Mouse (Mus musculus): ENCODE results near the gene Atg4b. TPM values are rescaled to one million over a fixed set of nuclear protein-coding genes. Genes with fewer than 3 reads are reported as not detected.

Atg4b gene
- polyA plus RNA-seq, 1 experiment from 2014 or later = 70.9 TPM

DNA sequence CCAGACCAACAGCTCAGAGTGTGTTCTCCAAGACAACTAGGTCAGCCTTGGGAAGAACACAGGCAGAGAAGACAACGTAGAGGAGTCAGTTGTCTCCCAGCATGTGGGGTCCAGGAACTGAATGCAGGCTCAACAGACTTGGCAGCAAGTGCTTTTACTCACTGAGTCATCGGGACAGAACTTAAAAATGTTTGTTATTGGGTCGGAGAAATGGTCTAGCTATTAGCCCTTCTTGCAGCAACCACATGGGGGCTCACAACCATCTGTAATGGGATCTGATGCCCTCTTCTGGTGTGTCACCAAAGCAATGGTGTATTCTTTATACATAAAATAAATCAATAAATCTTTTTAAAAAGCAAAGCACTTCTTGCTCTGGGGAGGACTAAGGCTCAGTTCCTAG lies 25.2 kb upstream of the Atg4b start:
- Histone ChIP-seq H3K4me1 (ENCODE audit: control insufficient read depth, insufficient read depth, low read length) (peaks cover 7% of the 10 kb centered on the region; the same call in 1 of the 2 replicates), H3K27ac (ENCODE audit: low read depth, low read length) (no peak overlapping the region), H3K4me2 (no peak overlapping the region), H3K9ac (ENCODE audit: low read depth, low read length) (no peak overlapping the region), H3K4me3 (ENCODE audit: low read depth, low read length) (no peak overlapping the region), H3K9me3 (replicated peaks; ENCODE audit: control insufficient read depth, low read length) (no peaks in the 10 kb centered on the region), H3K27me3 (ENCODE audit: control insufficient read depth, insufficient read depth, low read length) (no peaks in the 10 kb centered on the region), H3K36me3 (ENCODE audit: control insufficient read depth, insufficient read depth, low read length) (no peaks in the 10 kb centered on the region)
- 78% methylated on average over 3 of the region's 3 CpGs for WGBS (ENCODE audit: insufficient replicate concordance)
- no peak for ATAC-seq (replicated peaks; ENCODE audit: insufficient number of reproducible peaks, low FRiP score, low TSS enrichment)

DNA sequence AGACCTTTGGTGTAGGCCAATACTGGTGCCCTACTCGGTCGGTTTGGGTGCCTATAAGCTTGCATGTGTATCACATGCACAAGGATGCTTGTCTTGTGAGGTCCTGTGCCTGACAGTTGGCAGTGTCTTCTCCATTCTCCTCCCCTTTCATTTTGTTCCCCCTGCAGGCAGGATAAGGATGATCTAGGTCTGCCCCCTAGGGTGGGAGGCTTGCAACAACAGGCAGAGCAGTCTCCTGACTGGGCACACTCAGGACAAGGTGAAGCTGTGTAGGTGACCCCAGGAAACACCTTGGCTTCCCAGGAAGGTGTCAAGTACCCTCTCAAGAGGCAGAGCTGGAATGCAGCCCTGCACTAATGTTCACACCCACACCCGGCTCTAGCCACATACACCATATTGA lies 24.3 kb upstream of the Atg4b start:
- Histone ChIP-seq H3K4me3 (ENCODE audit: low read depth, low read length) (no peak overlapping the region), H3K9ac (ENCODE audit: low read depth, low read length) (no peak overlapping the region), H3K4me2 (no peak overlapping the region), H3K36me3 (ENCODE audit: control insufficient read depth, insufficient read depth, low read length) (no peaks in the 10 kb centered on the region), H3K27me3 (ENCODE audit: control insufficient read depth, insufficient read depth, low read length) (no peaks in the 10 kb centered on the region), H3K4me1 (ENCODE audit: control insufficient read depth, insufficient read depth, low read length) (peaks cover 13% of the 10 kb centered on the region; the same call in 1 of the 2 replicates), H3K9me3 (replicated peaks; ENCODE audit: control insufficient read depth, low read length) (no peaks in the 10 kb centered on the region), H3K27ac (ENCODE audit: low read depth, low read length) (no peak overlapping the region)
- WGBS (ENCODE audit: insufficient replicate concordance) = 58% methylated on average over 3 of the region's 3 CpGs
- peak; percentile 43 for ATAC-seq (replicated peaks; ENCODE audit: insufficient number of reproducible peaks, low FRiP score, low TSS enrichment)

DNA sequence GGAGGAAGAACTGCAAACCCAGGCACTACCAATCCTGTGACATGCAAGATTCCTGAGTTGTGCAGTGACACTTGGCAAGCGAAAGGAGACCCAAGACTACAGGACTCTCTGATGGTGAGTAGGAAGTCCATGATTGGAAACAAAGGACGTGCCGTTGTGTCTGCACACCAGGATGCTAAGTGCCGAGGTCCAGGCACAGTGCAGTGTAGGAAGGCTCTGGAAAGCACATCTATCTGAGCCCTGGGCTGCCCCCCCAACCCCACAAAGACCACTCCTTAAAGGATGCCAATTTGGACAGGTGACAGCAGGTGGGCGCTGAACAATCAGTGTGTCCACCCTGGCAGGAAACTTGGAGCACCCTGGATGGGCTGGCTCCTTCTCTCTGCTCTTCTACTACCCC lies 20.2 kb upstream of the Atg4b start:
- Histone ChIP-seq H3K4me3 (ENCODE audit: low read depth, low read length) (no peak overlapping the region), H3K27me3 (ENCODE audit: control insufficient read depth, insufficient read depth, low read length) (no peaks in the 10 kb centered on the region), H3K4me1 (ENCODE audit: control insufficient read depth, insufficient read depth, low read length) (peaks cover 9% of the 10 kb centered on the region; the same call in 1 of the 2 replicates), H3K27ac (ENCODE audit: low read depth, low read length) (no peak overlapping the region; the same call in 1 of the 2 replicates), H3K36me3 (ENCODE audit: control insufficient read depth, insufficient read depth, low read length) (no peaks in the 10 kb centered on the region), H3K9ac (ENCODE audit: low read depth, low read length) (no peak overlapping the region), H3K9me3 (replicated peaks; ENCODE audit: control insufficient read depth, low read length) (no peaks in the 10 kb centered on the region), H3K4me2 (peak overlapping the region; percentile 36; the same call in 1 of the 2 replicates)
- WGBS (ENCODE audit: insufficient replicate concordance) = 84% methylated on average over 5 of the region's 5 CpGs
- no peak for ATAC-seq (replicated peaks; ENCODE audit: insufficient number of reproducible peaks, low FRiP score, low TSS enrichment)

DNA sequence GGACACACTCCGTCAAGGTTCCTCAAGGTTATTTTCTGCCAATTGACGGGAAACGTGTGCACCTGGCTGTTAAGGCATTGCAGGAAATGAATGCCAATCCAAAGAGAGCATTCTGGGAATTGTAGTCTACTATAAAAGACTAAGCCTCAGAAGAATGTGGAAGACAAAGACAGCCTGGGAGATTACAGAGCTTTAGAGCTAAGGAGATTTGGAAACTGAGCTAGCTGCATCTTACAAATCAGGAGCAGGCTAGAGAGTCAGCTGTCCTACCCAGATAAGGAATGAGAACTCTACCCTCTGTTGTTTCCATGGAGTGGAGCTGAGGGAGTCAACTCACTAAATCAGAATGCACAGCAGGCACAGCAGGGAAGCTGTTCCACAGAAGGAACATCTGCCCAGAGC lies 19.4 kb upstream of the Atg4b start:
- no peak for ATAC-seq (replicated peaks; ENCODE audit: insufficient number of reproducible peaks, low FRiP score, low TSS enrichment)
- H3K4me3 ChIP-seq (ENCODE audit: low read depth, low read length) = no peak overlapping the region
- no peaks in the 10 kb centered on the region for H3K27me3 ChIP-seq (ENCODE audit: control insufficient read depth, insufficient read depth, low read length)
- no peaks in the 10 kb centered on the region for H3K9me3 ChIP-seq (replicated peaks; ENCODE audit: control insufficient read depth, low read length)
- H3K4me2 ChIP-seq = peak overlapping the region; percentile 34
- WGBS (ENCODE audit: insufficient replicate concordance) = 17% methylated on average over 3 of the region's 3 CpGs
- H3K36me3 ChIP-seq (ENCODE audit: control insufficient read depth, insufficient read depth, low read length) = no peaks in the 10 kb centered on the region
- H3K9ac ChIP-seq (ENCODE audit: low read depth, low read length) = peak overlapping the region; percentile 43; the same call in 1 of the 2 replicates
- H3K27ac ChIP-seq (ENCODE audit: low read depth, low read length) = 0 out of 2 replicates have a peak overlapping the region, but pooled peaks have one; percentile 16
- H3K4me1 ChIP-seq (ENCODE audit: control insufficient read depth, insufficient read depth, low read length) = peaks cover 9% of the 10 kb centered on the region; the same call in 1 of the 2 replicates

DNA sequence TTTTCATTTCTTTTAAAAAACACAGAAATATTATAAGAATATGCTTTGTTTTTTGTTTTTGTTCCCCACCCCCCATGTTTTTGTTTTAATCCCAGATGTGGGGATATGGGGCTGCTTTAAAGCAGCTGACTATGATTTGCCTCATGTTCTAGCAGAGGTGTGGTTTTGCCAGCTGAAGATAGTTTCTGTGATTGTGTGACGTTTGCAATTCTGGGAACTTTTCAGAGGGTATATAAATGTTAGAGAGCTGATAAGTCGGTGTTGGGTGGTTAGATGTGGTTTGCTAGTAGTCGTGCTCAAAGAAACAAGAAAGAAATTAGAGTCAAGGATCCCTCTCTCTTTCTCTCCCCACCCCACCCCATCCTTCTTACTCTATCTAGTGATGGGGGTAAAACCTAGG lies 15.4 kb upstream of the Atg4b start:
- no peaks in the 10 kb centered on the region for H3K36me3 ChIP-seq (ENCODE audit: control insufficient read depth, insufficient read depth, low read length)
- H3K27ac ChIP-seq (ENCODE audit: low read depth, low read length) = no peak overlapping the region
- H3K9ac ChIP-seq (ENCODE audit: low read depth, low read length) = no peak overlapping the region
- H3K27me3 ChIP-seq (ENCODE audit: control insufficient read depth, insufficient read depth, low read length) = no peaks in the 10 kb centered on the region
- 82% methylated on average over 3 of the region's 3 CpGs for WGBS (ENCODE audit: insufficient replicate concordance)
- no peaks in the 10 kb centered on the region for H3K9me3 ChIP-seq (replicated peaks; ENCODE audit: control insufficient read depth, low read length)
- no peak for ATAC-seq (replicated peaks; ENCODE audit: insufficient number of reproducible peaks, low FRiP score, low TSS enrichment)
- no peak overlapping the region for H3K4me3 ChIP-seq (ENCODE audit: low read depth, low read length)
- H3K4me2 ChIP-seq = no peak overlapping the region
- H3K4me1 ChIP-seq (ENCODE audit: control insufficient read depth, insufficient read depth, low read length) = peaks cover 12% of the 10 kb centered on the region; the same call in 1 of the 2 replicates

DNA sequence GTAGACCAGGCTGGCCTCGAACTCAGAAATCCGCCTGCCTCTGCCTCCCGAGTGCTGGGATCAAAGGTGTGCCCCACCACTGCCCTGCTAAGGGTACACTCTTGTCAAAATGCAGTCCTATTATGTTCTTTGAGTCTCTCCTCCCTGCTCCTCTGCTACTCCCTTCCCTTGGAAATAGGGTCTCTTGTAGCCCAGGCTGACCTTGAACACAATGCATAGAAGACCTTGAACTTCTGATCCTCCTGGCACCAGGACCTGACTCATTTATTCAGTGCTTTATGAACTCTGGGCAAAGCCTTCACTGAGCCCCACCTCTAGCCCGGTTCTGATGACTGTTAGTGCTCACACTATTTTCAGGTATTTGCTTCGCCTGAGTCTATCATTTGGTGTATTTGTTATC lies 13.6 kb upstream of the Atg4b start:
- 88% methylated on average over 5 of the region's 5 CpGs for WGBS (ENCODE audit: insufficient replicate concordance)
- H3K4me2 ChIP-seq = no peak overlapping the region
- H3K9me3 ChIP-seq (replicated peaks; ENCODE audit: control insufficient read depth, low read length) = no peaks in the 10 kb centered on the region
- H3K4me3 ChIP-seq (ENCODE audit: low read depth, low read length) = no peak overlapping the region
- H3K9ac ChIP-seq (ENCODE audit: low read depth, low read length) = no peak overlapping the region
- no peak for ATAC-seq (replicated peaks; ENCODE audit: insufficient number of reproducible peaks, low FRiP score, low TSS enrichment)
- H3K27me3 ChIP-seq (ENCODE audit: control insufficient read depth, insufficient read depth, low read length) = no peaks in the 10 kb centered on the region
- peaks cover 14% of the 10 kb centered on the region for H3K4me1 ChIP-seq (ENCODE audit: control insufficient read depth, insufficient read depth, low read length)
- no peak overlapping the region for H3K27ac ChIP-seq (ENCODE audit: low read depth, low read length)
- no peaks in the 10 kb centered on the region for H3K36me3 ChIP-seq (ENCODE audit: control insufficient read depth, insufficient read depth, low read length)

DNA sequence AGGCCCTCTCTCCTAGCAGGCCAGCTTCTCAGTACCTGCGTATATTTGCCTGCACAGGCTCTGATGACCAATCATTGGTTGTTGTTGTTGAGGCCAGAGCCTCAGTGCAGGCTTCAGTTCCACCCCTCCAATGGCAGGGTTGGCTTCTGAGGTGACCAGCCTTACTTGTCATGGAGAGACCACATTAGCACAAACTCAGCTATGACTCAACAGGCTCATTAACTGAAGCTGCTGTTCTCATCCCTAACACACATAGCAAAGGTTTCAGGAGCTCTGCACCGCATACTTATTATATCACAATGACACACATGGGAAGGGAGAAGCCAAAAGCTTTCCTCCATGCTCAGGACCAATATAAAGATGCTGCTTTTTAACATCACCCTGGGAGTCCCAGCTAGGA lies 10.6 kb upstream of the Atg4b start:
- H3K4me1 ChIP-seq (ENCODE audit: control insufficient read depth, insufficient read depth, low read length) = peaks cover 14% of the 10 kb centered on the region
- no peaks in the 10 kb centered on the region for H3K36me3 ChIP-seq (ENCODE audit: control insufficient read depth, insufficient read depth, low read length)
- WGBS (ENCODE audit: insufficient replicate concordance) = 88% methylated on average over 2 of the region's 2 CpGs
- no peak for ATAC-seq (replicated peaks; ENCODE audit: insufficient number of reproducible peaks, low FRiP score, low TSS enrichment)
- H3K4me2 ChIP-seq = no peak overlapping the region
- H3K4me3 ChIP-seq (ENCODE audit: low read depth, low read length) = no peak overlapping the region
- no peaks in the 10 kb centered on the region for H3K9me3 ChIP-seq (replicated peaks; ENCODE audit: control insufficient read depth, low read length)
- H3K27ac ChIP-seq (ENCODE audit: low read depth, low read length) = no peak overlapping the region
- H3K9ac ChIP-seq (ENCODE audit: low read depth, low read length) = no peak overlapping the region
- H3K27me3 ChIP-seq (ENCODE audit: control insufficient read depth, insufficient read depth, low read length) = no peaks in the 10 kb centered on the region

DNA sequence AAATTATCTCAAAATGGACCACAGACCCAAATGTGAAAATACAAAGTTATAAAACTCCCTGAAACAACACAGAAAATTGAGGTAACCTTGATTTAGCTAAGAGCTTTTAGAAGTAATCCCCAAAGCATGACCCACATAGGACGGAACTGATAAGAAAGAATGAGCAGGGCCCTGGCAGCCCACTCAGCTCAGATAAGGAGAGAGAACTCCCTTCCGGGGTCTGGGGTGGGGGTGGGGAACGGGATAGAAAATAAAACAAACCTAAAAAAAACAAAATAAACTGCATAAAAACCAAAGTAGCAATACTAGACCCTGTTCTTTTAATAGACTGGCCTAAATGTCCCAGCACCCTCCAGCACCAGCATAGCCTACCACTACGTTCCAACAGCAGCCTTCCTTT lies 9.3 kb upstream of the Atg4b start:
- H3K27ac ChIP-seq (ENCODE audit: low read depth, low read length) = peak overlapping the region; percentile 63
- H3K9me3 ChIP-seq (replicated peaks; ENCODE audit: control insufficient read depth, low read length) = no peaks in the 10 kb centered on the region
- WGBS (ENCODE audit: insufficient replicate concordance) = 12% methylated on average over 4 of the region's 4 CpGs
- no peaks in the 10 kb centered on the region for H3K36me3 ChIP-seq (ENCODE audit: control insufficient read depth, insufficient read depth, low read length)
- no peak overlapping the region for H3K4me3 ChIP-seq (ENCODE audit: low read depth, low read length)
- 0 out of 2 replicates have a peak, but pooled peaks have one; percentile 63 for ATAC-seq (replicated peaks; ENCODE audit: insufficient number of reproducible peaks, low FRiP score, low TSS enrichment)
- H3K27me3 ChIP-seq (ENCODE audit: control insufficient read depth, insufficient read depth, low read length) = no peaks in the 10 kb centered on the region
- no peak overlapping the region for H3K9ac ChIP-seq (ENCODE audit: low read depth, low read length)
- peak overlapping the region; percentile 31 for H3K4me2 ChIP-seq
- H3K4me1 ChIP-seq (ENCODE audit: control insufficient read depth, insufficient read depth, low read length) = peaks cover 14% of the 10 kb centered on the region

DNA sequence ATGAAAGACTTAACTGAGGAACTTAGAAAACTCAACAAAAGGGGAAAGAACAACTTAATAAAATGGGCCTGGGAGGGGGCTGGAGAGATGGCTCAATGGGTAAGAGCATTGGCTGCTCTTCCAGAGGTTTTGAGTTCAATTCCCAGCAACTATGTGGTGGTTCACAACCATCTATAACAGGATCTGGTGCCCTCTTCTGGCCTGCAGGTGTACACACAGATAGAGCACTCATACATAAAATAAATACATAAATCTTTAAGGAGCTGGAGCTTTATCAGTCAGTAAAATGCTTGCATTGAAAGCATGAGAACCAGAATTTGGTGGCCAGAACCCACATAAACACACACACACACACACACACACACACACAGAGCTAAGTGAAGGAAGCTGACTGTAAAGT lies 8.4 kb upstream of the Atg4b start:
- ATAC-seq (replicated peaks; ENCODE audit: insufficient number of reproducible peaks, low FRiP score, low TSS enrichment) = no peak
- Histone ChIP-seq H3K4me1 (ENCODE audit: control insufficient read depth, insufficient read depth, low read length) (peaks cover 11% of the 10 kb centered on the region), H3K4me3 (ENCODE audit: low read depth, low read length) (no peak overlapping the region), H3K9ac (ENCODE audit: low read depth, low read length) (no peak overlapping the region), H3K27ac (ENCODE audit: low read depth, low read length) (no peak overlapping the region), H3K27me3 (ENCODE audit: control insufficient read depth, insufficient read depth, low read length) (no peaks in the 10 kb centered on the region), H3K9me3 (replicated peaks; ENCODE audit: control insufficient read depth, low read length) (no peaks in the 10 kb centered on the region), H3K4me2 (no peak overlapping the region), H3K36me3 (ENCODE audit: control insufficient read depth, insufficient read depth, low read length) (no peaks in the 10 kb centered on the region)
